Mouse (Mus musculus): ENCODE measurements at regions not wholly inside any gene's neighbourhood (a gene's known extent, or its start where the extent isn't known, plus 50 kb on each side); places are given as distances from the start of the nearest gene placed in this dataset.
"Not testable (repeated sequence)": the region's sequence is repeated elsewhere in the genome, so short reads cannot be mapped to it uniquely, and the experiment has no call there.

DNA sequence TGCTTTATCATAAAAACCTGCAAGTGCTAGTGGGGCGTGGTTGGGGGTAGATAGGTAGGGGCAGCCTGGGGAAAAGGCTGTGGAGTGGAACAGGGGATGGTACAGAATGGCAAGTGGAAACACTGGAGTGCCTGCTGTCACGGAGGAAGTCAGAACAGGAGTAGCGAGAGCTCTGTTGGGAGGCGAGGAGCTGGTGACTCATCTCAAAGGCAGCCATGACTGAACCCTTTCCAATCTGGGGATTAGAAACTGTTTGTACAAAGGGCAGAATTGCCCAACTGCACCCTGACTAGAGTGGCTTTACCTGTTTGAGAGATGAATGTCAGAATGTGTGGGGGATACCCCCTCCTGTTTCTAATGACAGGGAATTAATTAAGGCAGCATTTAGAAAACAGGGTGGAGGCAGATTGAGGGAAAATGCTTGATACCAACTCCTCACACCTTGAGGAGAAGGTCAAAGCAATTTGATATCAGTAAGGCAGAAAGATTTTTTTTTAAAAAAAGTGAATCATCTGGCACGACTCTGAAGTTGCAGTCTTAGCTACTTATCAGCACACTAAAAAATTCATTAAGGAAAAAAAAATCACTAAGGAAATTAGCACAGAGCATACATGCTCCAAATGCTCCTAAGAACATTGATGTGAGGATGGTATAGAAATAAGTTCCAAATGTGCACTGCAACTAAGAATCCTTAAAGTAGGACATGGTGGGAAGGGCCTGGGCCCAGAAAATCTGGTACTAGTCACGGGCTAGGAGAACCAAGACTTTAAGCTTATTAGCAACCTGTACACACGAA is 54.7 kb upstream of the Usp25 start:
- no peak for DNase-seq (ENCODE audit: low spot score)

DNA sequence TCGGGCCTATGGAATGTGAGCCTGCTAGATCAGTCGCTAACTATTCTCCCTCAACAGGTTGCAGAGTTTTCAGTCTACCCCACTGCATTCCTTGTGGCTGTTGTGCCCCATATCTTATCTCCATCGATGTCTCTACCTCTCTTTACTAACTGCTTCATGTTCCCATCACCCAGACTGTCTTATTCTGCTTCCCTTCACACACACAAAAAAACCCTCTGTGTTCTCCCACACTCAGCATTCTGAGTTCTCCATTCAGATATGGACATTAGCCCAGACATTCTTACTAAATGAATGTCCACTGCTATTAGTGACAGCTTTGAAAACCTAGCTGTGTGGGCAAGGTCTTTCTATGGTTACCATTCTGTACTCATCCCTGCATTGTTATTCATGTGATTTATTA is 56.0 kb upstream of the Usp25 start:
- no peak for DNase-seq (ENCODE audit: low spot score)

GRCm38 (mm10) chr16:76957090-76957489 is 56.4 kb upstream of the Usp25 start:
- no peak for DNase-seq (ENCODE audit: low spot score)

- no peak for DNase-seq (ENCODE audit: low spot score)
Observed at GRCm38 (mm10) chr16:76950836-76951486, 62.5 kb upstream of the Usp25 start.

DNA sequence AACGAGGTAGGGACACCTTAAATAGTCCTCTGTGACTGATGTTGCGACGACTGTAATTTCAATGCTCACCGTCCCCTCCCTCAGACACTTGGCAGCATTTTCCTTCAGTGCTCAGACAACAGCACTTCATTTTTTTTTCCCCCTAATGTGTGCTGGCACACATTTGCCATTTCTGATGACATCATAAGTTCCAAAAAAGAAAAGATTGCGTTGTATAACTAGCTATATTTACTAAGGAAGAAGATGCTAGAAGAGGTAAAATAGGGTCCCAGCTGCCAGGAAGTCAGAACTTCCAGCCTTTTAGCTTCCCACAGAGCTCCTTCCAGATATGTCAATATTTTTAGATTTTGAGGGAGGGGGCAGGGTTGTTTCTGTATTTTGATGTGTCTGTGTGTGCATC is 66.5 kb upstream of the Usp25 start:
- no peak for DNase-seq (ENCODE audit: low spot score)

- DNase-seq (ENCODE audit: low spot score) = no peak
Observed at GRCm38 (mm10) chr16:76938128-76938527, 75.4 kb upstream of the Usp25 start.

DNA sequence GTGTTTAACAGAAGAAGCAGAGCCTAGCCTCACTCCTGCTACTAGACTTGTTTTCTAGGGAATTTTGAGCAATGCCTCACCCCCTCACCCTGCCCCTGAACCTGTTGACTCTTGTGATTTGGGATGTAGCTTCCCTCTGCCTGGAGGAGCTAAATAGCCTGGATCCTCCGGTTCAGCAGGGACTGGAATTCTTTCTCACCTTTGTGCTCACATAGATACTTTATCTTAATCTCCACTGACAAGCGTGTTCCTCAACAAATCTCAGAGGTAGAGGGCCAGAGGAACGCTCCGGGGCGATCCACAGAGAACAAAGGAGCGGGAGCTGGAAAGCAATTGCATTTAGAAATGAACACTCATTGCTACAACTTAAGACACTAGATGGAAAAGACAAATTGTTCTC is 85.6 kb upstream of the Usp25 start:
- DNase-seq (ENCODE audit: low spot score) = no peak

- not testable (repeated sequence) for DNase-seq (ENCODE audit: low spot score)
Observed at GRCm38 (mm10) chr16:76920137-76920536, 93.4 kb upstream of the Usp25 start.

DNA sequence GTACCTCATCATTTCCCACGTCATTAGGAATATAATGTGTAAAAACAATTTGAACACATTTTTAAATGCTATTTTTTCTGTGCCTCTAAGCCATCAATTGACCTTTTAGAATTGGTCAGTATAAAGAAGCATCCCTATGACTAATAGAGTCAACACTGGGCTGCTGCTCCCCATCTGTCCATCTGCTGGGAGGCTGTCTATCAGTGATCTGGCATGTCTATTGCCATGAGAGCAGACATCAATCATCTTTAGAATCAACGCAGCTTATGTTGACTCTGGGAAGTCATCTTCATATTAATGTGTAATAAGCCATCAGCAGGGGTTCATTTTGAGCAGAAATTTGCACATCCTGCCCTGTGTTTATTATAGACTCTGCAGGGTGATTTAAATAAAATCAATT is 94.9 kb upstream of the Usp25 start:
- DNase-seq (ENCODE audit: low spot score) = no peak

DNA sequence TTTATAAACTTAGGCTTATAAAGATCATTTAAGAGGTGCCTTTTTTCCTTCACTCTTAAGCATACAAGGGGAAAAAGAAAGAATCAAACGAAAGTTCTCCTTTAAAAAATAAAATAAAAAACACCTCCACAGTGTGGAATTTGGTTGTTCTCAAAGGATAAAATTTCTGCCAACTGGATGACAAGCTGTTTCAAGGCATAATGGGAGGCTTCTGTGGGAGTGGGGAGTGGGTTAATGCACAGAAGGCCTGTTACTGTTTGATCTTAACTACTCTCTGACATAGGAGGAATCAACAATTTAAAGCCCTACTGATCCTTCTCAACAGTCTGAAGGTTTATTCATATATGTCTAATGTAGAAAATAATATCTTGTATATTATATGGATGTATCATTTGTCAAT is 99.2 kb upstream of the Usp25 start:
- DNase-seq (ENCODE audit: low spot score) = no peak

GRCm38 (mm10) chr16:76905205-76905996 is 108.1 kb upstream of the Usp25 start:
- no peak for DNase-seq (ENCODE audit: low spot score)

- DNase-seq (ENCODE audit: low spot score) = no peak
Observed at GRCm38 (mm10) chr16:76899083-76899482, 114.4 kb upstream of the Usp25 start.

- DNase-seq (ENCODE audit: low spot score) = no peak
Observed at GRCm38 (mm10) chr16:76896305-76896704, 117.2 kb upstream of the Usp25 start.

DNA sequence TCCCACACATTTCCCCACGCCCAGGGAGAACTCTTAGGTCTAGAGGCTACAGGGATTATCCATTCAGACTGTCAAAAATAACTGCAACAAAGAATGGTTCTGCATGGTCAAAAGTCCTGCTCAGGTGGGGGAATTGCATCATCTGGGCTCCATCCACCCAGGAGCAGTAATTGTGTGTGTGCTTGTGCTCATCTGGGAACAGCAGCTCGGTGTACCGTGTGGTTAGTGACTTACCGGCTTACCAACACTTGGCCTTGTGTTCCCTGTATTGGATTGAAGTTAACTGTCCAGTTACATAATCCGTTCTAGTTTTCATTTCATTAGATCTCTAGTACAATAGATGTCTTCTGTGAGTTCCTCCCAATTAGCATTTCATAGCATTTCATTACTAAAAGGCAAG is 117.7 kb upstream of the Usp25 start:
- DNase-seq (ENCODE audit: low spot score) = no peak

GRCm38 (mm10) chr16:76878576-76878975 is 134.9 kb upstream of the Usp25 start:
- no peak for DNase-seq (ENCODE audit: low spot score)

- DNase-seq (ENCODE audit: low spot score) = no peak
Observed at GRCm38 (mm10) chr16:76875397-76876018, 138.0 kb upstream of the Usp25 start.

- DNase-seq (ENCODE audit: low spot score) = no peak
Observed at GRCm38 (mm10) chr16:76866465-76866802, 147.1 kb upstream of the Usp25 start.

- DNase-seq (ENCODE audit: low spot score) = no peak
Observed at GRCm38 (mm10) chr16:76865731-76866464, 147.6 kb upstream of the Usp25 start.

GRCm38 (mm10) chr16:76864392-76864791 is 149.1 kb upstream of the Usp25 start:
- no peak for DNase-seq (ENCODE audit: low spot score)

DNA sequence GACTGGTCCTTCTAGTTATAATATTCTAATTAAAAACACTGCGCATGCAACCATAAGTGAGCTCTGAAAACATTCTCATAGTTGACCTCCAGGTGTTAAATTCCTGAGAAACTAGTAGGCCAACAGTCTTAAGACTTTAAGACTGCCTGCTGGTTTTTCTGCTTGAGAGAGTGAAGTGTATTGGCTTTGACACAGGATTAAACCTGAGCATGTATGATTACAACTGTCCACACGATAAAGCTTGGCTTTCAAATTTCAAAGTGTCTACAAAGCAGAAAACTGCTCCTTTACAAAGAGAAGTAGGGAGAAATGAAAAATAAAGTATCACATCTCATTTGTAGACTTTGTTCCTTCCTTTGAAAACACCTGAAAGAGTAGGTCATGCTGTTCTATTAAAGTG is 157.7 kb upstream of the Usp25 start:
- no peak for DNase-seq (ENCODE audit: low spot score)

DNA sequence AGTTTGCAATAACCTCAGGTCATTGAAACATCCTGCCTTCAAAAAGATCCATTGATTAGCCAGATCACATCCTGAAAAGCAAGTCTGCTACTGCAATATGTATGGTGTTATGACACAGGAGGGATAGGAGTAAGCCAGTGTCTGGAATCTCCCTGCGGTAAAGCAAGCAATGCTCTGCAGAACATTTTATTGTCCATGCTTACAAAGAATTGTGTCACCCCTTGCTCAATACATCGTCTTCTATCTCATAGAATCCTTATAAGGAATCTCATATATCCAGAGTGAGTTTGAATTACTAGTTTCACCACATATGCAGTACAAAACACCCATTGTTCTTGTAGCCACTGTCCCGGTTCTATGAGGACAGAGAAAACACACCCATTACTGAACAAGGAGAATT is 162.1 kb upstream of the Usp25 start:
- no peak for DNase-seq (ENCODE audit: low spot score)

GRCm38 (mm10) chr16:76837450-76837849 is 176.1 kb upstream of the Usp25 start:
- no peak for DNase-seq (ENCODE audit: low spot score)
